Comparison of ENCODE assay signal across 12 mouse cellular contexts in genomic region chr1:91206336-91206735, GRCm38 (mm10).
"Had no signal": no experiment of that assay in that cellular context is flagged by ENCODE, and none has a peak within 500 bp of the region (broad histone marks: within the 10 kb centered on the region; RNA-seq: fewer than 3 reads in every experiment).

No protein-coding gene starts in this region.

- DNase-seq: kidney, adult 8-10 months; kidney, postnatal 25 days; liver; liver, embryonic 13.5 days; liver, postnatal 0 days; lung, postnatal 14 days; midbrain, embryonic 14.5 days; thymus, adult 18-20 months; thymus, postnatal 14 days had no signal

- ATAC-seq: liver, postnatal 0 days had no signal

- H3K4me3 ChIP-seq: limb, embryonic 12.5 days; liver, embryonic 13.5 days; lung, embryonic 15.5 days had no signal

- H3K36me3 ChIP-seq: limb, embryonic 12.5 days; liver, embryonic 13.5 days; lung, embryonic 15.5 days had no signal

- H3K4me1 ChIP-seq: liver, embryonic 13.5 days had no signal

- H3K9me3 ChIP-seq: limb, embryonic 12.5 days; liver, embryonic 13.5 days; lung, embryonic 15.5 days had no signal

- H3K27me3 ChIP-seq: liver, embryonic 13.5 days; lung, embryonic 15.5 days had no signal

- H3K27ac ChIP-seq: limb, embryonic 12.5 days; liver, embryonic 13.5 days; lung, embryonic 15.5 days; macrophage had no signal

- H3K9ac ChIP-seq: limb, embryonic 12.5 days; liver, embryonic 13.5 days; liver, postnatal 0 days; lung, embryonic 15.5 days had no signal

- H3K4me2 ChIP-seq: limb, embryonic 12.5 days; liver, embryonic 13.5 days; lung, embryonic 15.5 days had no signal
